Mouse (Mus musculus) thymus, adult 2 months (tissue): ENCODE results near the gene Vezf1.

Experiments used
- CTCF ChIP-seq: fragments of 200-500 bp; IDR thresholded peaks from 2 replicates; pipeline ENCODE4 v1.5.1; 2012; ENCODE audit warnings: mild to moderate bottlenecking, control low read depth, low read length, moderate library complexity, borderline replicate concordance; ENCODE audit not compliant: control insufficient read depth, poor library complexity, insufficient read depth; ENCODE audit errors: extremely low read depth
- POLR2A ChIP-seq: fragments of 200-500 bp; IDR thresholded peaks from 2 replicates; pipeline ENCODE4 v1.6.1; 2012; ENCODE audit warnings: mild to moderate bottlenecking, low read length, control low read depth, moderate library complexity; ENCODE audit not compliant: control insufficient read depth, poor library complexity, insufficient read depth; ENCODE audit errors: extremely low read depth

- no peak for TF ChIP-seq CTCF
- TF ChIP-seq POLR2A, result no peak
Observed at GRCm38 (mm10) chr11:88059141-88059540, 8.9 kb upstream of the Vezf1 start.
